Mouse (Mus musculus): ENCODE measurements around the gene Vhl. TPM values are rescaled to one million over a fixed set of nuclear protein-coding genes. Genes with fewer than 3 reads are reported as not detected.
A peak's percentile ranks its signal among the peaks of the same experiment; 100 is the strongest.

The Vhl gene
- total RNA-seq, 2 experiments from 2014 or later, result 5.1 to 5.9 TPM

- intact Hi-C loops (cut with DNase I), result loop anchor here (5.0 kb wide), 1 partner anchor 117 kb away; no protein-coding TSS in a partner anchor
- DNase-seq, result peak; percentile 92
- H3K4me3 ChIP-seq, result peak within 1 kb of the TSS; percentile 88
- H3K27ac ChIP-seq, result peak within 1 kb of the TSS; percentile 92
- TF ChIP-seq CTCF (IDR thresholded peaks at IDR 0.05), result peak; percentile 65
Observed at GRCm38 (mm10) chr6:113604432-113605223, 19.1 kb upstream of the Vhl start, which contains the start of gene Brk1. Gene Brk1, plus strand, starts transcription at chr6:113604772.

GRCm38 (mm10) chr6:113605224-113605545, 18.6 kb upstream of the Vhl start:
- Histone ChIP-seq H3K27ac (peak overlapping the region; percentile 92), H3K4me3 (peak overlapping the region; percentile 88)
- intact Hi-C loops (cut with DNase I), result no loop called here
- TF ChIP-seq CTCF (IDR thresholded peaks at IDR 0.05), result no peak
- DNase-seq, result no peak

GRCm38 (mm10) chr6:113608871-113609270, 14.9 kb upstream of the Vhl start:
- no peak for TF ChIP-seq CTCF (IDR thresholded peaks at IDR 0.05)
- no peak for DNase-seq
- Histone ChIP-seq H3K27ac (no peak overlapping the region), H3K4me3 (no peak overlapping the region)
- intact Hi-C loops (cut with DNase I), result no loop called here

GRCm38 (mm10) chr6:113609293-113609692, 14.5 kb upstream of the Vhl start:
- TF ChIP-seq CTCF (IDR thresholded peaks at IDR 0.05), result no peak
- DNase-seq, result no peak
- no peak overlapping the region for H3K27ac ChIP-seq
- H3K4me3 ChIP-seq, result no peak overlapping the region
- intact Hi-C loops (cut with DNase I), result no loop called here

GRCm38 (mm10) chr6:113612258-113612969, 11.3 kb upstream of the Vhl start:
- Histone ChIP-seq H3K27ac (peak overlapping the region; percentile 49; the same call in 1 of the 2 replicates), H3K4me3 (no peak overlapping the region)
- TF ChIP-seq CTCF (IDR thresholded peaks at IDR 0.05), result no peak
- no peak for DNase-seq
- intact Hi-C loops (cut with DNase I), result no loop called here

- no peak overlapping the region for H3K4me3 ChIP-seq
- intact Hi-C loops (cut with DNase I), result no loop called here
- TF ChIP-seq CTCF (IDR thresholded peaks at IDR 0.05), result no peak
- no peak for DNase-seq
- H3K27ac ChIP-seq, result no peak overlapping the region
Observed at GRCm38 (mm10) chr6:113614152-113614551, 9.6 kb upstream of the Vhl start.

- DNase-seq, result no peak
- intact Hi-C loops (cut with DNase I), result no loop called here
- TF ChIP-seq CTCF (IDR thresholded peaks at IDR 0.05), result no peak
- no peak overlapping the region for H3K4me3 ChIP-seq
- H3K27ac ChIP-seq, result no peak overlapping the region
Observed at GRCm38 (mm10) chr6:113614997-113615396, 8.8 kb upstream of the Vhl start.

GRCm38 (mm10) chr6:113615489-113615888, 8.3 kb upstream of the Vhl start:
- TF ChIP-seq CTCF (IDR thresholded peaks at IDR 0.05), result no peak
- intact Hi-C loops (cut with DNase I), result no loop called here
- no peak overlapping the region for H3K27ac ChIP-seq
- no peak overlapping the region for H3K4me3 ChIP-seq
- no peak for DNase-seq

GRCm38 (mm10) chr6:113623386-113623785, 373 bp upstream of the Vhl start:
- no peak for DNase-seq
- Histone ChIP-seq H3K27ac (peak overlapping the region; percentile 92), H3K4me3 (peak overlapping the region; percentile 94)
- TF ChIP-seq CTCF (IDR thresholded peaks at IDR 0.05), result no peak
- intact Hi-C loops (cut with DNase I), result loop anchor here (5.0 kb wide), 1 partner anchor 96 kb away; no protein-coding TSS in a partner anchor

- no peak for TF ChIP-seq CTCF (IDR thresholded peaks at IDR 0.05)
- peak; percentile 34 for DNase-seq
- intact Hi-C loops (cut with DNase I), result loop anchor here (5.0 kb wide), 1 partner anchor 98 kb away; no protein-coding TSS in a partner anchor
- peak overlapping the region; percentile 94 for H3K4me3 ChIP-seq
- peak overlapping the region; percentile 92 for H3K27ac ChIP-seq
Observed at GRCm38 (mm10) chr6:113624989-113625770, 1.4 kb downstream of the Vhl start.

GRCm38 (mm10) chr6:113630322-113630721, 6.6 kb downstream of the Vhl start:
- intact Hi-C loops (cut with DNase I), result no loop called here
- no peak for TF ChIP-seq CTCF (IDR thresholded peaks at IDR 0.05)
- no peak for DNase-seq

GRCm38 (mm10) chr6:113632863-113633262, 9.1 kb downstream of the Vhl start:
- H3K27ac ChIP-seq, result no peak overlapping the region
- H3K4me3 ChIP-seq, result no peak overlapping the region
- no peak for TF ChIP-seq CTCF (IDR thresholded peaks at IDR 0.05)
- no peak for DNase-seq
- intact Hi-C loops (cut with DNase I), result no loop called here

More at GRCm38 (mm10) chr6:113630322-113630721, 6.6 kb downstream of the Vhl start:
- H3K27ac ChIP-seq, result no peak overlapping the region
- H3K4me3 ChIP-seq, result no peak overlapping the region
